Mouse (Mus musculus) stomach, postnatal 0 days (tissue): ENCODE data around the gene Igsf21. TPM values are rescaled to one million over a fixed set of nuclear protein-coding genes. Genes with fewer than 3 reads are reported as not detected.

Experiments
- ATAC-seq: fragments of 200-750 bp; cut with Nextera tagmentation; 2 replicates; pipeline ENCODE4 v1.8.0; 2017; ENCODE audit not compliant: low FRiP score, low TSS enrichment
- DNase-seq: peaks from one replicate; pipeline ENCODE4 v3.0.0-alpha.2; 2016; ENCODE audit warnings: low spot score
- H3K27ac ChIP-seq: fragments of 300-500 bp; sonication (generic); replicated peaks from 2 replicates; pipeline ENCODE4 v1.5.1; 2014; ENCODE audit warnings: mild to moderate bottlenecking, control low read depth
- H3K27me3 ChIP-seq: fragments of 300-500 bp; sonication (generic); 2 replicates; pipeline ENCODE4 v1.6.1; 2014; ENCODE audit warnings: low read length; ENCODE audit not compliant: control insufficient read depth, insufficient read depth
- H3K36me3 ChIP-seq: fragments of 300-500 bp; sonication (generic); 2 replicates; pipeline ENCODE4 v1.6.1; 2014; ENCODE audit warnings: low read length, mixed read lengths; ENCODE audit not compliant: control insufficient read depth, insufficient read depth
- H3K4me1 ChIP-seq: fragments of 300-500 bp; sonication (generic); replicated peaks from 2 replicates; pipeline ENCODE4 v1.6.1; 2014; ENCODE audit warnings: antibody characterized with exemption; ENCODE audit not compliant: control insufficient read depth, insufficient read depth
- H3K4me2 ChIP-seq: fragments of 300-500 bp; sonication (generic); replicated peaks from 2 replicates; pipeline ENCODE4 v1.6.1; 2014; ENCODE audit warnings: low read depth, mild to moderate bottlenecking, control low read depth, moderate library complexity
- H3K4me3 ChIP-seq: fragments of 300-500 bp; sonication (generic); 2 replicates; pipeline ENCODE4 v1.5.1; 2014; ENCODE audit warnings: low read depth, low read length, control low read depth
- H3K9ac ChIP-seq: fragments of 300-500 bp; sonication (generic); 2 replicates; pipeline ENCODE4 v1.6.1; 2014; ENCODE audit warnings: mild to moderate bottlenecking, low read length, control low read depth, mixed read lengths
- H3K9me3 ChIP-seq: fragments of 300-500 bp; sonication (generic); 2 replicates; pipeline ENCODE4 v1.6.1; 2016; ENCODE audit warnings: low read length; ENCODE audit not compliant: control insufficient read depth
- CTCF ChIP-seq: IDR thresholded peaks from 2 replicates; pipeline ENCODE4 v1.5.1; 2016; ENCODE audit warnings: antibody characterized with exemption, low read depth, mild to moderate bottlenecking, moderate library complexity
- EP300 ChIP-seq: optimal IDR thresholded peaks from 2 replicates; pipeline ENCODE3; 2016; ENCODE audit warnings: antibody characterized with exemption
- WGBS: fragments of 180-500 bp; shearing (Covaris S2); extraction: QIAGEN DNeasy Blood & Tissue Kit; methylation state at CpG from one replicate; pipeline ENCODE4 v1.1.7; 2014; 5-methylcytosine and 5-hydroxymethylcytosine counted together
- polyA plus RNA-seq: library from polyadenylated mRNA; unstranded; fragments of >200 nt; fragmentation: Nextera tagmentation; extraction: Ambion mirVana; gene quantifications from 2 replicates; pipeline ENCODE4 v1.2.1, GENCODE M21; 2015

Igsf21 gene
- polyA plus RNA-seq, 1 experiment from 2014 or later: 1.2 TPM

DNA sequence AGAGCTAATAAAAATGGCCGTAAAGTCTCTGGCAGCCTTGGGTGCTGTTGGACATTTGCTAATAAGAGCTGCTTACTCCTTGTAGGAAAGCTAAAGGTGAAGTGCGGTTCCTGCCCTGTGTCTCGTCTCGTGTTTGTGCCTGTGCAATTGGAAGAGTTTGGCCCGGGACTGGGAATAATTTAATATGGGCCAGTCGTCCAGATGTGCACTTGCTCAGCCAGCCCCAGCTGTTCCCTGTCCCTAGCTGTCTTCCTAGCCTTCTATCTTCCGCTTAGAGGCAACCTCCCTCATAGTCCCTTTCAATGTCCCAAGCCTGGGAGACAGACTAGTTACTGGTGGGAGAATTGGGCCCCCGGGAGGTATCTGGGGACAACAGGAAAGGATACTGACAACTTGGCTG, 169.0 kb downstream of the Igsf21 start:
- WGBS: 59% methylated on average over 8 of the region's 8 CpGs
- H3K27ac ChIP-seq: no peak overlapping the region
- TF ChIP-seq EP300: no peak
- TF ChIP-seq CTCF: no peak
- no peaks in the 10 kb centered on the region for H3K27me3 ChIP-seq
- H3K36me3 ChIP-seq: no peaks in the 10 kb centered on the region
- no peaks in the 10 kb centered on the region for H3K9me3 ChIP-seq
- no peaks in the 10 kb centered on the region for H3K4me1 ChIP-seq
- DNase-seq (no peak), ATAC-seq (no peak)
- H3K9ac ChIP-seq: no peak overlapping the region
- no peak overlapping the region for H3K4me3 ChIP-seq
- no peak overlapping the region for H3K4me2 ChIP-seq

DNA sequence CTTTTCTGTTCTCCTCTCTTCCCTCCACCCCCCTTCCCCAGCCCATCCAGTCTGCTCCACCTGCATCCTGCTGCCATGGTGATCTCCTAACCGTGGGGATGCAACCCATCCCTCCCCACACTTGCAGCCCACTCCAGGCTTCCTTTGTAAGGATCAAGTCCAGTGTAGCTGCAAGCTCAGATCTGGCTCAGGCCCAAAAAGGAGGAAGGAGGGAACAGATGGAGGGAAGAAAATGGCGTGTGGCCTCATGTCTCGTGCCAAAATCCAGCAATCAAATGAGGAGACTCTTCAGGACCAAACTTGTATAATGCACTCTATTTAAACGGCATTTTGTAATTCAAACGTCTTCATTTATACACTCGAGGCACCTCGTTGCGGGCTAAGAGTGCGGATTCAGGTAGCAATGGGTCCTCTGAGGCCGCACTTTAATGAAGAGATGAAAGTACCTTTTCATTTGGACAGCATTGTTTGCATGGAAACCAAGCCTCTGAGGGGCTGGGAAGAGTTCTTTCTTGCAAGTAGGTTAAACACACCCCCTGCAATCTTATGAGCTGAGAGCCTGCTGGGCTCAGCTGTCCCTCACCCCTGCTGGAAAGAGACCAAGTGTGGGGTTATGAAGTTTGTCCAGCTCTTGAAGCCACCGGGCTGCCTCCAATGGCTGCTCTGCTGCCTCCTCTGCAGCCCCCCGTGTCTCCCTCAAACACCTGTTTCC, 169.6 kb downstream of the Igsf21 start:
- H3K36me3 ChIP-seq: no peaks in the 10 kb centered on the region
- no peak overlapping the region for H3K4me3 ChIP-seq
- no peak for ATAC-seq
- WGBS: 49% methylated on average over 12 of the region's 12 CpGs
- no peak overlapping the region for H3K9ac ChIP-seq
- no peaks in the 10 kb centered on the region for H3K4me1 ChIP-seq
- H3K4me2 ChIP-seq: no peak overlapping the region
- no peaks in the 10 kb centered on the region for H3K27me3 ChIP-seq
- DNase-seq: no peak
- TF ChIP-seq EP300 (no peak), CTCF (no peak)
- no peaks in the 10 kb centered on the region for H3K9me3 ChIP-seq
- no peak overlapping the region for H3K27ac ChIP-seq

DNA sequence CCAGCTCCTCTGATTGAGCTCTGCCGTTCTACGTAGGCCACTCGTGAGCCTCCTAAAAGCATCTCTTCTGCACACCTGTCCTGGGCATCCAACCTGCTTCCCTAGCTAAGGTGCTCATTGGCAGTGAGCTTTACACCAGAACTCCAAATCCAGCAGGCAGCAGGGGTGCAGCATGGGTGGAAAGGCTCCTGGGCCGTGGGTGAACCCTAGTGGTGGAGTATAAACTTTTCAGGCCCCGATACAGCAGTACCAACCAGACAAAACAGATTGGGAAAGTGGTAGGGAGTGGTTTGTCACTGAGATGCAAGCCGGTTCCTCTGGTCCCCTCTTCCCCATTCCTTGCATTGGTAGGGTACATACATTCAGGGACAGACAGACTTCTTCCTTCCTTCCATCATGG, 170.2 kb downstream of the Igsf21 start:
- WGBS: 62% methylated on average over 6 of the region's 6 CpGs
- TF ChIP-seq EP300 (no peak), CTCF (peak; percentile 52)
- no peaks in the 10 kb centered on the region for H3K36me3 ChIP-seq

DNA sequence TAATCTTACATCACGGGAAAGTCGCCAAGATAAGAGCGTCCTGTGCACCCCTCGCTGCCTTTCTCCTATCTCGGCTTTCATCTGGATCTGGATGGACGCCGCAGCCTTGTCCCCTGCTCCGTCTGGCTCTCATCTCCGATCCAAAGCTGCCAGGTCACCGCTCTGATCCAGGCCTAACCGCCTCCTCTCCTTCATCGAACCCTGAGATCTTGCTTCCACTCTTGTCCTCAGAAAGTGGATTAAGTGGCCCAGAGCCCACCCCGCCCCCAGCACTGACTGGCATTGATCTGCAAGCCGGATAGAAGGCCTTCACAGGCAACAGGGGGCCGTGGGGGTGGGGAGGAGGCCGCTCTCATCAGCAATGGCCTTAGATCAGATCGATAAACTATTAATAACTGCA, 175.5 kb downstream of the Igsf21 start:
- 39% methylated on average over 17 of the region's 17 CpGs for WGBS

More for the DNA sequence above, 170.2 kb downstream of the Igsf21 start:
- no peak overlapping the region for H3K4me2 ChIP-seq
- ATAC-seq (no peak), DNase-seq (no peak)
- no peaks in the 10 kb centered on the region for H3K27me3 ChIP-seq
- H3K9me3 ChIP-seq: no peaks in the 10 kb centered on the region
- H3K4me3 ChIP-seq: no peak overlapping the region
- H3K4me1 ChIP-seq: no peaks in the 10 kb centered on the region
- no peak overlapping the region for H3K27ac ChIP-seq
- no peak overlapping the region for H3K9ac ChIP-seq

DNA sequence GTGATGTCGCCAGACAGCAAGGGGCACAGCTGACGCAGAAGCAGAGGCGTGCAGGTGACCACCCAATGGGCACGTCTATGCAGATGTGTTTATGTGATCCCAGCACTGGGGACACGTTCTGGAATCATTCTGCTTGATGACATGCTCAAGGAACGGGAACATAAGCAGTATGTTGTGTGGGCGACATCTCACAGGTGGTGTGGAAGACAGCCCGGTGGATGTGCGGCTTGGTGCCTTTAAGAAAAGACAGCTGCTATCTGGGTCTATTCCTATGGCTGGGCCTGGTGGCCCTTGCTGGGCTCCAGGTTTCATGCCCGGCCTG, 176.3 kb downstream of the Igsf21 start:
- Histone ChIP-seq H3K4me2 (no peak overlapping the region), H3K4me1 (no peaks in the 10 kb centered on the region), H3K27me3 (no peaks in the 10 kb centered on the region), H3K36me3 (no peaks in the 10 kb centered on the region), H3K9me3 (no peaks in the 10 kb centered on the region), H3K27ac (no peak overlapping the region), H3K9ac (no peak overlapping the region), H3K4me3 (no peak overlapping the region)
- ATAC-seq (no peak), DNase-seq (no peak)
- no peak for TF ChIP-seq EP300
- TF ChIP-seq CTCF: no peak
- WGBS: 23% methylated on average over 10 of the region's 10 CpGs

More for the DNA sequence above, 175.5 kb downstream of the Igsf21 start:
- H3K27me3 ChIP-seq: no peaks in the 10 kb centered on the region
- TF ChIP-seq CTCF (no peak), EP300 (no peak)
- H3K36me3 ChIP-seq: no peaks in the 10 kb centered on the region
- no peak overlapping the region for H3K4me2 ChIP-seq
- DNase-seq: no peak
- no peak overlapping the region for H3K4me3 ChIP-seq
- no peaks in the 10 kb centered on the region for H3K9me3 ChIP-seq
- H3K4me1 ChIP-seq: no peaks in the 10 kb centered on the region
- H3K27ac ChIP-seq: no peak overlapping the region
- no peak overlapping the region for H3K9ac ChIP-seq
- no peak for ATAC-seq

DNA sequence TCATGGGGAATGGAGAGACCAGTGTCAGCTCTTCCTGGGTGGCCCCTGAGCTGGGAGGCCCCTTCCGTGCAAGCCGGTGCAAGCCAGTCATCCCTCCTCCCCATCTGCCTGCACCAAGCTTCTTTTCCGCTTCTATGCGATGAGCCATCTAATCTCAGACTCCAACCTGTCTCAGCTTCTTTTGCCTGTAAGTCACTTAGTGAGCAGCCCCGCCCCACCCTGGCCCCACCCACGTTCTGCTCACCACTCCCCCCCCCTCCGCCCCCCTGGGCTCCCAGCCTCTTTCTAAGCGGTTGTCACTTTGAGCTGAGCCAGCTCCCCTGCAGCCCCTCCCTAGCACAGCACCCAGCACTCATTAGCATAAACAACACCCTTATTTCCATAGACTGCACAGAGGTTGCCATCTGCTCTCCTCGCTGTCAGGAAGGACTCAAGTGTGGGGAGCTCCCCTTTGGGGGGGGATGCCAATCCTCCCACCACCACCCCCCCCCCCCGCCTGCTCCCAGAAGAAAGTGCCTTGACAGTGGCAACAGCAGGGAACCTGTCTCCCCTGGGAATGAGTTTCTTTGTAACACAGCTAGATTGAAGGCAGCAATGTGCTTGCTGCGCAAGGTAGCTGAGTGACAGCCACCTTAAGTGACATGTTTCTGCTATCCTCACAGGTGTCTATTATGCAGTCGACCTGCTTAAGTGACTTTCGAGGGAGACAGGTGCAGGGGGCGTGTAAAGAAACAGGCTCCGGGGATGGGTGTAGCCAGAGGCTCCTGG, 176.8 kb downstream of the Igsf21 start:
- no peaks in the 10 kb centered on the region for H3K9me3 ChIP-seq
- peak; percentile 56 for DNase-seq
- H3K9ac ChIP-seq: no peak overlapping the region
- H3K36me3 ChIP-seq: no peaks in the 10 kb centered on the region
- H3K27ac ChIP-seq: no peak overlapping the region
- H3K27me3 ChIP-seq: no peaks in the 10 kb centered on the region
- ATAC-seq: peak; percentile 67
- no peak overlapping the region for H3K4me2 ChIP-seq
- WGBS: 16% methylated on average over 14 of the region's 15 CpGs
- no peaks in the 10 kb centered on the region for H3K4me1 ChIP-seq
- no peak overlapping the region for H3K4me3 ChIP-seq
- TF ChIP-seq EP300: no peak
- TF ChIP-seq CTCF: no peak
